Mouse (Mus musculus) neural tube, embryonic 11.5 days (tissue): ENCODE measurements around the gene Pax7. TPM values are rescaled to one million over a fixed set of nuclear protein-coding genes. Genes with fewer than 3 reads are reported as not detected.

Experiments
- ATAC-seq: fragments of 200-750 bp; cut with Nextera tagmentation; 2 replicates; pipeline ENCODE4 v1.8.0; 2017; ENCODE audit warnings: moderate number of reproducible peaks, mild to moderate bottlenecking, moderate TSS enrichment, moderate library complexity; ENCODE audit not compliant: insufficient read depth, low FRiP score, low TSS enrichment
- DNase-seq: peaks from one replicate; pipeline ENCODE4 v3.0.0-alpha.2; 2015; ENCODE audit warnings: low spot score
- H3K27ac ChIP-seq: fragments of 300-500 bp; sonication (generic); 2 replicates; pipeline ENCODE4 v1.5.1; 2014; ENCODE audit warnings: low read depth, mild to moderate bottlenecking, low read length
- H3K27me3 ChIP-seq: fragments of 300-500 bp; sonication (generic); 2 replicates; pipeline ENCODE4 v1.6.1; 2014; ENCODE audit warnings: mild to moderate bottlenecking, low read length, mixed read lengths; ENCODE audit not compliant: control insufficient read depth, insufficient read depth
- H3K36me3 ChIP-seq: fragments of 300-500 bp; sonication (generic); 2 replicates; pipeline ENCODE4 v1.6.1; 2014; ENCODE audit warnings: mild to moderate bottlenecking, low read length, moderate library complexity, mixed read lengths; ENCODE audit not compliant: control insufficient read depth, insufficient read depth
- H3K4me1 ChIP-seq: fragments of 300-500 bp; sonication (generic); 2 replicates; pipeline ENCODE4 v1.6.1; 2014; ENCODE audit warnings: low read length, mixed read lengths; ENCODE audit not compliant: control insufficient read depth, insufficient read depth
- H3K4me2 ChIP-seq: fragments of 300-500 bp; sonication (generic); 2 replicates; pipeline ENCODE4 v1.6.1; 2014; ENCODE audit warnings: low read depth, mild to moderate bottlenecking, moderate library complexity
- H3K4me3 ChIP-seq: fragments of 300-500 bp; sonication (generic); 2 replicates; pipeline ENCODE4 v1.5.1; 2014; ENCODE audit warnings: low read depth, low read length
- H3K9ac ChIP-seq: fragments of 300-500 bp; sonication (generic); 2 replicates; pipeline ENCODE4 v1.6.1; 2014; ENCODE audit warnings: mild to moderate bottlenecking, low read length
- H3K9me3 ChIP-seq: fragments of 300-500 bp; sonication (generic); 2 replicates; pipeline ENCODE4 v1.6.1; 2016; ENCODE audit warnings: low read length; ENCODE audit not compliant: control insufficient read depth
- WGBS: fragments of 180-500 bp; shearing (Covaris S2); extraction: QIAGEN DNeasy Blood & Tissue Kit; methylation state at CpG from one replicate; pipeline ENCODE4 v1.1.7; 2014; 5-methylcytosine and 5-hydroxymethylcytosine counted together
- polyA plus RNA-seq: library from polyadenylated mRNA; unstranded; fragments of >200 nt; fragmentation: Nextera tagmentation; extraction: Ambion mirVana; gene quantifications from 2 replicates; pipeline ENCODE4 v1.2.1, GENCODE M21; 2014

The Pax7 gene
- polyA plus RNA-seq, 1 experiment from 2014 or later, result 3.8 TPM

DNA sequence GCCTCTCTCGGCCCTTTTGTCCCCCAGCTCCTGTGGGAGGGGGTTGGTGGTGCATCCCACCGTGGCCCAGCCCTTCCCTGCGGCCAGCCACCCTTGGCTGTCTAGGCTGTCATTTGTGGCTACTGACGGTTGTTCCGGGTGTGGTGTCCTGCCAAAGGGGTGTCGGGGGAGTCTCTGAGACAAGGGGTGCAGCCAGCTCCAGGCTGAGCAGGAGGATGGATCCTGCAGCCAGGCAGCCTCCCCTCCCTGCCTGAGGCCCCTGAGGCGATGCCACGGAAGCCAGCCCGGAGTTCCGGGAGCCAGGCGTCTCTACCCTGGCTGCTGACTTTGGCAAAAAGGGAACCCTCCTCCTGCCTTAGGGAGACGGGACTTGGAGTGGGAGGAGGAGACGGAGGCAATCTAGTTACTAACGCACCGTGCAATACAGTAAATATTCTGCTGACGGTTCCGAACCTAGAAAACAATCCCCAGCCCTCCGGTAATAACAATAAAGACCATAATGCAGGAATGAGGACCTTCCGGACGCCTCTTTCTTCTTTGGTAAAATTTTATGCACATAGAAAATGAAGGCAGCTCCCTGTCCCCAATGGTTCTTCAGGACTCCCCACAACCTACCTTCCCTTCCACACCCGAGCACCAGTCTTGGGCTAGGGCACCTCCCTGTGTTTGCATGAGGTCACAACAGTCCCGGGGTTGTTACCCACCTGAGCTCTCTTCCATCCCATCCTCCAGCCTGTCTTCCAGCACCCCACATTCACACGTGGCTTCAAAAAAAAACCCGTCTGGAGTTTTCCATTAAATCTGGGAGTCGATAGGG, 19.1 kb upstream of the Pax7 start:
- ATAC-seq (no peak), DNase-seq (peak; percentile 47)
- Histone ChIP-seq H3K9me3 (no peaks in the 10 kb centered on the region; the same call in 1 of the 2 replicates), H3K4me1 (no peaks in the 10 kb centered on the region), H3K9ac (no peak overlapping the region), H3K27ac (no peak overlapping the region), H3K36me3 (no peaks in the 10 kb centered on the region), H3K4me2 (peak overlapping the region; percentile 33), H3K27me3 (peaks cover 48% of the 10 kb centered on the region), H3K4me3 (no peak overlapping the region)
- 2% methylated on average over 24 of the region's 25 CpGs for WGBS

DNA sequence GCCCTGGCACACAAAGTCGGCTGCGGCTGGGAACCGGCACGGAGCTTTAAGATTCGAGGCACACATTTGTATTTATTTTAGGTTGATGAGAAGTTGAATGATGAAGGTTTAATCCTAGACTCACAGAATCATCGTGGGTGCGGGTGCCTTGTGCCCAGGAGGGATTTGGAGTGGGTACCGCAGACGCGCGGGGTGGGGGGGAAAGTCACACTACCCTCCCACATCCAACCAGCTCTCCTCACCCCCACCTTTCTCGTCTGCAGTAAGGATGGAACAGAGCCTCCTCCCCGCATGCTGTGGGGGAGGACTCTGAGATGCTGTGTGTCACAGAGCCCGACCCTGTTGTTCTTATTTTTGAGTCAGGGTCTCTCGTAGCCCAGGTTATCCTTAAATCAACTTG, 18.1 kb upstream of the Pax7 start:
- Histone ChIP-seq H3K9me3 (no peaks in the 10 kb centered on the region; the same call in 1 of the 2 replicates), H3K9ac (no peak overlapping the region), H3K4me1 (no peaks in the 10 kb centered on the region), H3K36me3 (no peaks in the 10 kb centered on the region), H3K27ac (no peak overlapping the region), H3K4me3 (no peak overlapping the region), H3K27me3 (peaks cover 48% of the 10 kb centered on the region), H3K4me2 (no peak overlapping the region)
- WGBS, result 14% methylated on average over 15 of the region's 15 CpGs
- ATAC-seq (no peak), DNase-seq (no peak)

DNA sequence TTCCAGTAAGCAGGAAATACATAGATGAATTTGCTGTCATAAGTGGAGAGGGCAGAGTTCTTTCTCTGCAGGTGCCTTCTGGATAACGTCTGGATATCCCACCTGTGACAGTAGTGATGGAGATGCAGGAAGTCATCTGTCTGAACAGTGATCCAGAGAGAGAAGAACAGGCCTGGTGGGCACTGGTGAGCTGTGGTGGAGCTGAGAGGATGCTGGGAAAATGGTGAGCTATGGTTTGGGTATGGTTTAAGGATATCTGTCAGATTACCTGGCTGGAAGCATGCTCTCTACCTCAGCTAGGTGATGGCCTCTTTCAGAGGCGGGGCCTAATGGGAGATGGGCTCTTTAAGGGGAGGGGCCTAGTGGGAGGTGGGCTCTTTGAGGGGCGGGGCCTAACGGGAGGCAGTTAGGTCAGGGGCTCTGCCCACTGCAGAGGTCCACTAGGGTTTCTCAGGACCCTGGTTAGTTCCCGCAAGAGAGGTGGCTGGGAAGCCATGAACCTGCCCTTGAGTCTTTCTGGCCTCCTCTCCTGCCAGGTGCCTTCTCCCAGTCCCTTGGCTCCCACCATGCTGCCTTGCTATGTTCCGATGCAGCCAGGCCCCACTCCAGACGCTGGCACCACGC, 17.3 kb upstream of the Pax7 start:
- no peaks in the 10 kb centered on the region; the same call in 1 of the 2 replicates for H3K9me3 ChIP-seq
- no peak overlapping the region for H3K9ac ChIP-seq
- ATAC-seq, result no peak
- no peak overlapping the region for H3K4me3 ChIP-seq
- no peaks in the 10 kb centered on the region for H3K4me1 ChIP-seq
- H3K27me3 ChIP-seq, result peaks cover 48% of the 10 kb centered on the region
- no peak for DNase-seq
- no peak overlapping the region for H3K4me2 ChIP-seq
- WGBS, result 13% methylated on average over 8 of the region's 8 CpGs
- no peaks in the 10 kb centered on the region for H3K36me3 ChIP-seq
- H3K27ac ChIP-seq, result no peak overlapping the region

DNA sequence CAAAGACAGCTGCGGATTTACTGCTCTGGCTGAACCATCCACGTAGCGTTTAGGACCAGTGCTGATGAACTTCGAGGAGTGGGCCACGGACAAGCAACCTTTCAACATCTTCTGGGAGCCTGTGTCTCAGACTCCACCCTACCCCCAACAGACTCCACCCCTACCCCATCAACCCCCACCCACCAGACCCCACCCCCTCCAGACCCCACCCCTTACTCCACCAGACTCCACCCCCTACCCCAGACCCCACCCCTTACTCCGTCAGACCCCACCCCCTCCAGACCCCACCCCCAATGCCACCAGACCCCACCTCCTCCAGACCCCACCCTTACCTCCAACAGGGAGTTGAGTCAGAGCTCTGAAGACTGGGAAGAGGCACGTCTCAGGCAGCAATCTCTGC, 10.1 kb upstream of the Pax7 start:
- 14% methylated on average over 6 of the region's 7 CpGs for WGBS
- Histone ChIP-seq H3K27ac (no peak overlapping the region), H3K27me3 (peaks cover 8% of the 10 kb centered on the region; the same call in 1 of the 2 replicates), H3K4me2 (no peak overlapping the region), H3K9me3 (no peaks in the 10 kb centered on the region), H3K36me3 (no peaks in the 10 kb centered on the region), H3K4me3 (no peak overlapping the region), H3K9ac (no peak overlapping the region), H3K4me1 (0 out of 2 replicates have a peak, but pooled peaks cover under 1% of the 10 kb centered on the region)
- ATAC-seq, result no peak
- DNase-seq, result no peak

DNA sequence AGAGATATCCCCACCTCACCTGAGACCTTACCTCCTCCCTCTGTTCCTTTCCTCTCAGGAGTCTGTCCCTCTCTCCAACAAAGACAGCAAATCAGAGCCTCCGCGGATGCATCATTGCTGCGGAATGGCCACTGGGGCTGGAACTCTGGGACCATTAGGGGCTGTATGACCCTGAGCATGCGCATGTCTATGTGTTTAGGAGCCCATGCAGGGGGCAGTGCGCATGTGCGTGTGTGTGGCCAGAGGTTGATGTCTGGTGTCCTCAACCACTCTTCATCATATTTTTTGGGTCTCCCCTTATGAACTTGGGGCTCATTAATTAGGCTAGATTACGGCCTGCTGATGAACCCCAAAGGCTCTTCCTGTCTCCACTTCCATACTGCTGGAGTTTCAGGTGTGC, 9.6 kb upstream of the Pax7 start:
- DNase-seq (no peak), ATAC-seq (no peak)
- H3K4me3 ChIP-seq, result no peak overlapping the region
- H3K27me3 ChIP-seq, result peaks cover 14% of the 10 kb centered on the region
- no peaks in the 10 kb centered on the region for H3K36me3 ChIP-seq
- peaks cover 5% of the 10 kb centered on the region; the same call in 1 of the 2 replicates for H3K4me1 ChIP-seq
- H3K9me3 ChIP-seq, result no peaks in the 10 kb centered on the region
- H3K27ac ChIP-seq, result no peak overlapping the region
- no peak overlapping the region for H3K4me2 ChIP-seq
- H3K9ac ChIP-seq, result no peak overlapping the region
- 79% methylated on average over 7 of the region's 7 CpGs for WGBS

DNA sequence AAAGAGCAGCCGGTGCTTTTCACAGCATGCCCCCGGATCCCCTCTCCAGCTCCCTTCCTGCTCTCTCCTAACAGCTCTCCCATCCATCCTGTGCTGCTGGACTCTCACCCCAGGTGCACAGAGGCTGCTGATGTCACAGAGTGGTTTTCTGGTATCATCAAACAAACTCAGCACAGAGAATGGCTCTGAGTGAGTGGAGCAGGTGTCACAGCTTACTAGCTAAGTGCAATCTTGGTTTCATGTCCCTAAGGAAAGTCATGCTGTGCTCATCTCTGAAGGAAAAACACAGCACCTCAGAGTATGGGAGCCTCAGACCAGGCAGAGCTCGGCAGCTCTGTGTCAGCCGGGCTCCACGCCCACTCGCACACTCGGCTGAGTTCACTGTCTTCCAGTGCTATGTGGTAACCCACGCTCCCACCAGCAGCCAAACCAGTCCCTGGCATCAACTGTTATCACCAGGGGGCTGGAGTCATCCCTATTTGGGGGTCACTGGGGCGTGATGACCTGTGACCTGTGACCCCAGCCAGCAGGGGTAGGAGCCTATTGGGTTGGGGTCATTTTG, 7.7 kb upstream of the Pax7 start:
- Histone ChIP-seq H3K4me3 (no peak overlapping the region), H3K4me2 (no peak overlapping the region), H3K27ac (no peak overlapping the region), H3K9me3 (no peaks in the 10 kb centered on the region), H3K4me1 (peaks cover 13% of the 10 kb centered on the region), H3K27me3 (peaks cover 18% of the 10 kb centered on the region), H3K9ac (no peak overlapping the region), H3K36me3 (no peaks in the 10 kb centered on the region)
- ATAC-seq, result no peak
- peak; percentile 7 for DNase-seq
- WGBS, result 49% methylated on average over 9 of the region's 9 CpGs

DNA sequence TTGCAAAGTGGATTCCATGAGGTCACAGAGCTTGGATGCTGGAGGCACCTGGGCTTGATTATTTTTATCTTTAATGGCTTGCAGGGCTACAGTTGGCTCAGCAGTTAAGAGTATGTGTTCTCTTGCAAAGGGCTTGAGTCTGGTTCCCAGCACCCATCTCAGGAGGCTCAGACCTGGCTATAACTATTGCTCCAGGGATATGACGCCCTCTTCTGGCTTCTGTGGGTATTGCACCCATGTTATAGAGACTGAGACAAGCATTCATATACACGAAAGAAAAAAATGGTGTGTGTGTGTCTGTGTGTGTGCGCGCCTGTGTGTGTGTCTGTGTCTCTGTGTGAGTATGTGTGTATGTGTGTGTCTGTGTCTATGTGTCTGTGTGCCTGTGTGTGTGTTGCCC, 7.1 kb upstream of the Pax7 start:
- Histone ChIP-seq H3K27ac (no peak overlapping the region), H3K9me3 (no peaks in the 10 kb centered on the region), H3K4me3 (no peak overlapping the region), H3K27me3 (peaks cover 23% of the 10 kb centered on the region), H3K36me3 (no peaks in the 10 kb centered on the region), H3K4me1 (peaks cover 18% of the 10 kb centered on the region), H3K9ac (no peak overlapping the region), H3K4me2 (no peak overlapping the region)
- DNase-seq (peak; percentile 5), ATAC-seq (no peak)
- 72% methylated on average over 4 of the region's 4 CpGs for WGBS

DNA sequence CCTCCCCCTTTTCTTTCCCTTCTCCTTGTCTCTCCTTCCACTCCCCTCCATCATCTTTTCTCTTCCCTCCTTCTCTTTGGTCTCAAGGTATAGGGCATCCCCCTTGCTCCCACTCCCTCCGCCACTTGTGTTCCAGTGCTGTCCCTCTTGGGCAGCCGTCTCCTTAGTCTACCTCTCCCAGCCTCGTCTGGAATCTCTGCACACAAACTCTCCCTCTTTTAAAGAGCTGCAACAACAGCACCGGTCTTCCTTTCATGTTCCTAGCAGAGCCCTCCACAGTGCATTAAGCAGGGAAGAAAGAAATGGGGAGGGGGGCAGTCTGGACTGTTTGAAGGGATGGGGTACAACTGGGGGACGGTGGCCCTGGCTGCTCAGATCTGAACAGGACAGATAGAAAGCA, 3.4 kb upstream of the Pax7 start:
- Histone ChIP-seq H3K27ac (no peak overlapping the region), H3K36me3 (no peaks in the 10 kb centered on the region), H3K9me3 (no peaks in the 10 kb centered on the region), H3K9ac (no peak overlapping the region), H3K4me3 (no peak overlapping the region), H3K4me2 (no peak overlapping the region), H3K4me1 (peaks cover 39% of the 10 kb centered on the region), H3K27me3 (peaks cover 53% of the 10 kb centered on the region)
- ATAC-seq, result no peak
- DNase-seq, result no peak
- WGBS, result 4% methylated on average over 5 of the region's 5 CpGs
